In genomic region chr5:36461231-36461630, GRCm38 (mm10) we compare ENCODE assay signal across 20 mouse cellular contexts. TPM values are rescaled to one million over a fixed set of nuclear protein-coding genes. Genes with fewer than 3 reads are reported as not detected.
DNase-seq lines count a peak whose midpoint lies in the region; ATAC-seq and TF ChIP-seq lines count a peak whose summit lies in the region.
"Had no signal": no experiment of that assay in that cellular context is flagged by ENCODE, and none has a peak within 500 bp of the region (broad histone marks: within the 10 kb centered on the region; RNA-seq: fewer than 3 reads in every experiment).

No protein-coding gene starts in this region.

- no peak overlapping the region for H3K4me2 ChIP-seq in kidney, embryonic 14.5 days (replicated peaks; ENCODE audit: low read depth, low read length)
- no peak overlapping the region for H3K4me2 ChIP-seq in midbrain, embryonic 11.5 days
- H3K4me2 ChIP-seq in midbrain, embryonic 16.5 days (ENCODE audit: low read length) = no peak overlapping the region
- H3K4me2 ChIP-seq: embryonic facial prominence, embryonic 13.5 days; forebrain, embryonic 12.5 days; heart, embryonic 12.5 days had no signal

- H3K27me3 ChIP-seq in kidney, embryonic 14.5 days (ENCODE audit: control insufficient read depth, insufficient read depth, low read length) = no peaks in the 10 kb centered on the region
- H3K27me3 ChIP-seq in kidney, adult 2 months (replicated peaks; ENCODE audit: control insufficient read depth, insufficient read depth, low read length) = no peaks in the 10 kb centered on the region
- H3K27me3 ChIP-seq in midbrain, embryonic 11.5 days (ENCODE audit: control insufficient read depth, insufficient read depth, low read length) = no peaks in the 10 kb centered on the region
- H3K27me3 ChIP-seq in midbrain, embryonic 16.5 days (ENCODE audit: control insufficient read depth, insufficient read depth, low read depth, low read length) = peaks cover 3% of the 10 kb centered on the region; the same call in 1 of the 2 replicates
- H3K27me3 ChIP-seq: embryonic facial prominence, embryonic 13.5 days had no signal

- 27% methylated on average over 2 of the region's 2 CpGs for WGBS in kidney, embryonic 14.5 days
- 64% methylated on average over 2 of the region's 2 CpGs for WGBS in kidney, adult 2 months
- WGBS in midbrain, embryonic 11.5 days = 65% methylated on average over 2 of the region's 2 CpGs
- 74% methylated on average over 2 of the region's 2 CpGs for WGBS in midbrain, embryonic 16.5 days

- DNase-seq in kidney, adult 2 months = no peak
- DNase-seq in midbrain, embryonic 11.5 days (ENCODE audit: low spot score, missing footprints) = peak; percentile 53
- peak; percentile 39 for DNase-seq in NIH3T3 (ENCODE audit: low read depth)
- no peak for DNase-seq in thymus, postnatal 14 days
- no peak for DNase-seq in embryo, embryonic 10 days (ENCODE audit: low spot score)
- DNase-seq: adrenal gland, adult 8-10 months; adrenal gland, postnatal 36 days; B cell, adult 2 months; cerebellum, adult 2 months; cerebellum, postnatal 14 days; forebrain, postnatal 0 days; gastrocnemius, adult 2 months; gastrocnemius, postnatal 25 days; heart, postnatal 36 days had no signal

- ATAC-seq in kidney, embryonic 14.5 days (ENCODE audit: low FRiP score, low TSS enrichment) = no peak
- no peak for ATAC-seq in midbrain, embryonic 11.5 days (ENCODE audit: low FRiP score)
- ATAC-seq in midbrain, embryonic 16.5 days = no peak
- ATAC-seq: forebrain, postnatal 0 days; hindbrain, postnatal 0 days had no signal

- H3K36me3 ChIP-seq in kidney, embryonic 14.5 days (ENCODE audit: control insufficient read depth, insufficient read depth, low read length) = no peaks in the 10 kb centered on the region
- H3K36me3 ChIP-seq in kidney, adult 2 months (ENCODE audit: control insufficient read depth, insufficient read depth, low read length) = no peaks in the 10 kb centered on the region
- no peaks in the 10 kb centered on the region for H3K36me3 ChIP-seq in midbrain, embryonic 11.5 days (ENCODE audit: control insufficient read depth, insufficient read depth, low read length)
- no peaks in the 10 kb centered on the region for H3K36me3 ChIP-seq in midbrain, embryonic 16.5 days (ENCODE audit: control insufficient read depth, insufficient read depth, low read length)
- H3K36me3 ChIP-seq: embryonic facial prominence, embryonic 13.5 days; forebrain, embryonic 12.5 days; heart, embryonic 12.5 days had no signal

- H3K9me3 ChIP-seq in kidney, embryonic 14.5 days (ENCODE audit: control insufficient read depth, low read length) = no peaks in the 10 kb centered on the region
- H3K9me3 ChIP-seq in midbrain, embryonic 11.5 days (ENCODE audit: control insufficient read depth, low read length) = no peaks in the 10 kb centered on the region
- no peaks in the 10 kb centered on the region for H3K9me3 ChIP-seq in midbrain, embryonic 16.5 days (replicated peaks; ENCODE audit: control insufficient read depth, low read length, poor library complexity, severe bottlenecking)
- H3K9me3 ChIP-seq: embryonic facial prominence, embryonic 13.5 days; forebrain, embryonic 12.5 days; heart, embryonic 12.5 days had no signal

- H3K4me1 ChIP-seq in kidney, embryonic 14.5 days (ENCODE audit: control insufficient read depth, insufficient read depth, low read length) = peaks cover 20% of the 10 kb centered on the region
- H3K4me1 ChIP-seq in kidney, adult 2 months (ENCODE audit: control insufficient read depth, insufficient read depth, low read length) = peaks cover 5% of the 10 kb centered on the region; the same call in 1 of the 2 replicates
- peaks cover 21% of the 10 kb centered on the region for H3K4me1 ChIP-seq in midbrain, embryonic 11.5 days (ENCODE audit: control insufficient read depth, insufficient read depth, low read length)
- peaks cover 13% of the 10 kb centered on the region for H3K4me1 ChIP-seq in midbrain, embryonic 16.5 days (ENCODE audit: control insufficient read depth, insufficient read depth, low read length)

- no peak for TF ChIP-seq CTCF in kidney, adult 2 months (conservative IDR thresholded peaks at IDR 0.05; ENCODE audit: insufficient read depth, insufficient read length, low read depth, low read length)

- peak overlapping the region; percentile 48; the same call in 1 of the 2 replicates for H3K27ac ChIP-seq in kidney, embryonic 14.5 days (ENCODE audit: low read depth, low read length)
- H3K27ac ChIP-seq in kidney, adult 2 months (ENCODE audit: insufficient read depth, low read depth, low read length) = no peak overlapping the region
- no peak overlapping the region for H3K27ac ChIP-seq in midbrain, embryonic 11.5 days (ENCODE audit: low read depth, low read length)
- no peak overlapping the region for H3K27ac ChIP-seq in midbrain, embryonic 16.5 days (ENCODE audit: low read length)
- H3K27ac ChIP-seq: embryonic facial prominence, embryonic 13.5 days; forebrain, embryonic 12.5 days; gastrocnemius, adult 2 months; hindbrain, postnatal 0 days had no signal

- H3K9ac ChIP-seq in kidney, embryonic 14.5 days (ENCODE audit: low read depth, low read length) = no peak overlapping the region
- no peak overlapping the region for H3K9ac ChIP-seq in midbrain, embryonic 11.5 days (ENCODE audit: low read length)
- H3K9ac ChIP-seq in midbrain, embryonic 16.5 days (ENCODE audit: low read depth, low read length) = no peak overlapping the region
- H3K9ac ChIP-seq: embryonic facial prominence, embryonic 13.5 days; forebrain, embryonic 12.5 days; forebrain, postnatal 0 days; heart, embryonic 12.5 days had no signal

- no peak overlapping the region for H3K4me3 ChIP-seq in kidney, embryonic 14.5 days (ENCODE audit: low read length)
- H3K4me3 ChIP-seq in kidney, adult 2 months (ENCODE audit: insufficient read depth, low read depth, low read length) = no peak overlapping the region
- no peak overlapping the region for H3K4me3 ChIP-seq in midbrain, embryonic 11.5 days (ENCODE audit: low read depth, low read length)
- H3K4me3 ChIP-seq in midbrain, embryonic 16.5 days (ENCODE audit: low read depth, low read length) = no peak overlapping the region
- H3K4me3 ChIP-seq: embryonic facial prominence, embryonic 13.5 days; forebrain, embryonic 12.5 days; gastrocnemius, adult 2 months; heart, embryonic 12.5 days had no signal

- no peak for TF ChIP-seq POLR2A in kidney, adult 2 months (IDR thresholded peaks at IDR 0.05; ENCODE audit: low read depth, low read length)

RNA-seq across cellular contexts. Expression of gene Grpel1, which starts 3.6 kb away (rescaled TPM):
- 60.1 and 61.8 TPM in 2 replicates for polyA plus RNA-seq in kidney, embryonic 14.5 days (2014; fragmentation: Nextera tagmentation; extraction: Ambion mirVana)
- 30.5 and 38.4 TPM in 2 replicates for polyA plus RNA-seq in kidney, adult 2 months (2012; rRNA removed)
- 58.0 and 58.5 TPM in 2 replicates for polyA plus RNA-seq in midbrain, embryonic 11.5 days (2014; fragmentation: Nextera tagmentation; extraction: Ambion mirVana)
- polyA plus RNA-seq in midbrain, embryonic 16.5 days (2015; fragmentation: Nextera tagmentation; extraction: Ambion mirVana) = 41.3 and 42.9 TPM in 2 replicates

RNA-seq across cellular contexts. Expression of gene Tada2b, which starts 22.9 kb away (rescaled TPM):
- 3.4 and 3.8 TPM in 2 replicates for polyA plus RNA-seq in kidney, embryonic 14.5 days (2014; fragmentation: Nextera tagmentation; extraction: Ambion mirVana)
- polyA plus RNA-seq in kidney, adult 2 months (2012; rRNA removed) = 17.0 and 18.7 TPM in 2 replicates
- 3.7 and 4.6 TPM in 2 replicates for polyA plus RNA-seq in midbrain, embryonic 11.5 days (2014; fragmentation: Nextera tagmentation; extraction: Ambion mirVana)
- 2.9 and 3.2 TPM in 2 replicates for polyA plus RNA-seq in midbrain, embryonic 16.5 days (2015; fragmentation: Nextera tagmentation; extraction: Ambion mirVana)

RNA-seq across cellular contexts. Expression of gene Ccdc96, which starts 23.2 kb away (rescaled TPM):
- polyA plus RNA-seq in kidney, embryonic 14.5 days (2014; fragmentation: Nextera tagmentation; extraction: Ambion mirVana) = 0.17 and 0.58 TPM in 2 replicates
- polyA plus RNA-seq in kidney, adult 2 months (2012; rRNA removed) = 0.26 and 0.28 TPM in 2 replicates
- polyA plus RNA-seq in midbrain, embryonic 11.5 days (2014; fragmentation: Nextera tagmentation; extraction: Ambion mirVana) = 4.1 and 4.2 TPM in 2 replicates
- 3.8 and 4.3 TPM in 2 replicates for polyA plus RNA-seq in midbrain, embryonic 16.5 days (2015; fragmentation: Nextera tagmentation; extraction: Ambion mirVana)

Comparison
In these comparisons a context has a peak if more than half of its experiments do, and no peak if none do; other contexts are left out.
1. DNase-seq: peak in midbrain, embryonic 11.5 days (single experiment) and NIH3T3 (single experiment); none in kidney, adult 2 months (single experiment), thymus, postnatal 14 days (single experiment) and embryo, embryonic 10 days (single experiment).